Mouse (Mus musculus) heart, embryonic 11.5 days (tissue): Measurements from ENCODE around the gene Dhx40. TPM values are rescaled to one million over a fixed set of nuclear protein-coding genes. Genes with fewer than 3 reads are reported as not detected.
"Not testable (repeated sequence)": the region's sequence is repeated elsewhere in the genome, so short reads cannot be mapped to it uniquely, and the experiment has no call there.

Experiments
- ATAC-seq: fragments of 200-750 bp; cut with Nextera tagmentation; replicated peaks from 2 replicates; pipeline ENCODE4 v1.8.0; 2017; ENCODE audit warnings: moderate library complexity; ENCODE audit not compliant: insufficient number of reproducible peaks, low FRiP score, low TSS enrichment
- H3K27ac ChIP-seq: fragments of 300-500 bp; sonication (generic); 2 replicates; pipeline ENCODE4 v1.5.1; 2014; ENCODE audit warnings: mild to moderate bottlenecking, low read depth, low read length
- H3K27me3 ChIP-seq: fragments of 300-500 bp; sonication (generic); 2 replicates; pipeline ENCODE4 v1.6.1; 2014; ENCODE audit warnings: mild to moderate bottlenecking, low read length, mixed read lengths; ENCODE audit not compliant: control insufficient read depth, insufficient read depth
- H3K36me3 ChIP-seq: fragments of 300-500 bp; sonication (generic); 2 replicates; pipeline ENCODE4 v1.6.1; 2014; ENCODE audit warnings: mild to moderate bottlenecking, low read length, moderate library complexity, mixed read lengths; ENCODE audit not compliant: control insufficient read depth, insufficient read depth
- H3K4me1 ChIP-seq: fragments of 300-500 bp; sonication (generic); 2 replicates; pipeline ENCODE4 v1.6.1; 2014; ENCODE audit warnings: low read length; ENCODE audit not compliant: control insufficient read depth, insufficient read depth
- H3K4me2 ChIP-seq: fragments of 300-500 bp; sonication (generic); 2 replicates; pipeline ENCODE4 v1.6.1; 2014; ENCODE audit warnings: mild to moderate bottlenecking, moderate library complexity
- H3K4me3 ChIP-seq: fragments of 300-500 bp; sonication (generic); 2 replicates; pipeline ENCODE4 v1.5.1; 2014; ENCODE audit warnings: low read depth, low read length
- H3K9ac ChIP-seq: fragments of 300-500 bp; sonication (generic); 2 replicates; pipeline ENCODE4 v1.6.1; 2014; ENCODE audit warnings: mild to moderate bottlenecking, low read depth, low read length, moderate library complexity
- H3K9me3 ChIP-seq: fragments of 300-500 bp; sonication (generic); replicated peaks from 2 replicates; pipeline ENCODE4 v1.6.1; 2016; ENCODE audit warnings: low read length; ENCODE audit not compliant: control insufficient read depth
- WGBS: fragments of 180-500 bp; shearing (Covaris S2); extraction: QIAGEN DNeasy Blood & Tissue Kit; methylation state at CpG from one replicate; pipeline ENCODE4 v1.1.7; 2014; ENCODE audit not compliant: insufficient replicate concordance; 5-methylcytosine and 5-hydroxymethylcytosine counted together
- polyA plus RNA-seq: library from polyadenylated mRNA; unstranded; fragments of >200 nt; fragmentation: Nextera tagmentation; extraction: Ambion mirVana; gene quantifications from 2 replicates; pipeline ENCODE4 v1.2.1, GENCODE M21; 2014

Dhx40 gene
- polyA plus RNA-seq, 1 experiment from 2014 or later: 15.0 TPM

GRCm38 (mm10) chr11:86751010-86751409, 56.5 kb downstream of the Dhx40 start:
- Histone ChIP-seq H3K27me3 (no peaks in the 10 kb centered on the region), H3K9me3 (no peaks in the 10 kb centered on the region), H3K9ac (no peak overlapping the region), H3K27ac (no peak overlapping the region), H3K4me3 (no peak overlapping the region), H3K4me2 (no peak overlapping the region), H3K4me1 (peaks cover 27% of the 10 kb centered on the region), H3K36me3 (peaks cover 2% of the 10 kb centered on the region; the same call in 1 of the 2 replicates)
- 94% methylated on average over 1 of the region's 1 CpGs for WGBS
- ATAC-seq: no peak

GRCm38 (mm10) chr11:86749776-86750423, 57.6 kb downstream of the Dhx40 start:
- H3K27ac ChIP-seq: no peak overlapping the region
- ATAC-seq: no peak
- peaks cover 2% of the 10 kb centered on the region; the same call in 1 of the 2 replicates for H3K36me3 ChIP-seq
- peaks cover 34% of the 10 kb centered on the region for H3K4me1 ChIP-seq
- H3K4me2 ChIP-seq: no peak overlapping the region; the same call in 1 of the 2 replicates
- H3K27me3 ChIP-seq: no peaks in the 10 kb centered on the region
- WGBS: 78% methylated on average over 3 of the region's 3 CpGs
- H3K4me3 ChIP-seq: no peak overlapping the region
- H3K9me3 ChIP-seq: no peaks in the 10 kb centered on the region
- no peak overlapping the region for H3K9ac ChIP-seq

- no peak for ATAC-seq
- Histone ChIP-seq H3K4me3 (no peak overlapping the region), H3K9me3 (no peaks in the 10 kb centered on the region), H3K27me3 (no peaks in the 10 kb centered on the region), H3K27ac (0 out of 2 replicates have a peak overlapping the region, but pooled peaks have one; percentile 41), H3K4me2 (no peak overlapping the region), H3K4me1 (peaks cover 46% of the 10 kb centered on the region), H3K9ac (no peak overlapping the region), H3K36me3 (no peaks in the 10 kb centered on the region)
- 62% methylated on average over 3 of the region's 3 CpGs for WGBS
Observed at GRCm38 (mm10) chr11:86745634-86746404, 61.7 kb downstream of the Dhx40 start.

GRCm38 (mm10) chr11:86742605-86743004, 64.9 kb downstream of the Dhx40 start:
- Histone ChIP-seq H3K9me3 (no peaks in the 10 kb centered on the region), H3K27me3 (no peaks in the 10 kb centered on the region), H3K9ac (no peak overlapping the region), H3K4me2 (peak overlapping the region; percentile 17), H3K4me1 (peaks cover 42% of the 10 kb centered on the region), H3K4me3 (no peak overlapping the region), H3K36me3 (no peaks in the 10 kb centered on the region), H3K27ac (peak overlapping the region; percentile 78)
- 16% methylated on average over 2 of the region's 2 CpGs for WGBS
- ATAC-seq: peak; percentile 95

- Histone ChIP-seq H3K36me3 (no peaks in the 10 kb centered on the region), H3K4me2 (no peak overlapping the region), H3K4me1 (peaks cover 37% of the 10 kb centered on the region), H3K9ac (no peak overlapping the region), H3K4me3 (no peak overlapping the region), H3K9me3 (no peaks in the 10 kb centered on the region), H3K27me3 (no peaks in the 10 kb centered on the region), H3K27ac (peak overlapping the region; percentile 78; the same call in 1 of the 2 replicates)
- no peak for ATAC-seq
- 92% methylated on average over 5 of the region's 5 CpGs for WGBS
Observed at GRCm38 (mm10) chr11:86741505-86741904, 66.0 kb downstream of the Dhx40 start.

GRCm38 (mm10) chr11:86739470-86739869, 68.1 kb downstream of the Dhx40 start:
- Histone ChIP-seq H3K4me2 (no peak overlapping the region), H3K27ac (no peak overlapping the region), H3K36me3 (no peaks in the 10 kb centered on the region), H3K4me1 (peaks cover 22% of the 10 kb centered on the region), H3K9ac (no peak overlapping the region), H3K27me3 (no peaks in the 10 kb centered on the region), H3K9me3 (no peaks in the 10 kb centered on the region), H3K4me3 (no peak overlapping the region)
- no peak for ATAC-seq
- 78% methylated on average over 2 of the region's 2 CpGs for WGBS

- Histone ChIP-seq H3K9ac (no peak overlapping the region), H3K9me3 (no peaks in the 10 kb centered on the region), H3K4me1 (peaks cover 22% of the 10 kb centered on the region), H3K27ac (0 out of 2 replicates have a peak overlapping the region, but pooled peaks have one; percentile 31), H3K27me3 (no peaks in the 10 kb centered on the region), H3K4me2 (no peak overlapping the region), H3K36me3 (no peaks in the 10 kb centered on the region), H3K4me3 (no peak overlapping the region)
- 90% methylated on average over 1 of the region's 1 CpGs for WGBS
- ATAC-seq: no peak
Observed at GRCm38 (mm10) chr11:86738956-86739355, 68.6 kb downstream of the Dhx40 start.

- H3K4me3 ChIP-seq: not testable (repeated sequence)
Observed at GRCm38 (mm10) chr11:86738308-86738707, 69.2 kb downstream of the Dhx40 start.

More at GRCm38 (mm10) chr11:86738308-86738707, 69.2 kb downstream of the Dhx40 start:
- H3K27me3 ChIP-seq, H3K4me2 ChIP-seq, H3K9me3 ChIP-seq, H3K36me3 ChIP-seq, H3K27ac ChIP-seq, ATAC-seq, H3K9ac ChIP-seq: not testable (repeated sequence)
- 100% methylated on average over 1 of the region's 1 CpGs for WGBS
- peaks cover 16% of the 10 kb centered on the region for H3K4me1 ChIP-seq
